Mouse (Mus musculus): Measurements from ENCODE around the gene Nfix. TPM values are rescaled to one million over a fixed set of nuclear protein-coding genes. Genes with fewer than 3 reads are reported as not detected.
A peak's percentile ranks its signal among the peaks of the same experiment; 100 is the strongest.

Nfix gene
- polyA plus RNA-seq, 1 experiment from 2014 or later = 18.4 TPM

DNA sequence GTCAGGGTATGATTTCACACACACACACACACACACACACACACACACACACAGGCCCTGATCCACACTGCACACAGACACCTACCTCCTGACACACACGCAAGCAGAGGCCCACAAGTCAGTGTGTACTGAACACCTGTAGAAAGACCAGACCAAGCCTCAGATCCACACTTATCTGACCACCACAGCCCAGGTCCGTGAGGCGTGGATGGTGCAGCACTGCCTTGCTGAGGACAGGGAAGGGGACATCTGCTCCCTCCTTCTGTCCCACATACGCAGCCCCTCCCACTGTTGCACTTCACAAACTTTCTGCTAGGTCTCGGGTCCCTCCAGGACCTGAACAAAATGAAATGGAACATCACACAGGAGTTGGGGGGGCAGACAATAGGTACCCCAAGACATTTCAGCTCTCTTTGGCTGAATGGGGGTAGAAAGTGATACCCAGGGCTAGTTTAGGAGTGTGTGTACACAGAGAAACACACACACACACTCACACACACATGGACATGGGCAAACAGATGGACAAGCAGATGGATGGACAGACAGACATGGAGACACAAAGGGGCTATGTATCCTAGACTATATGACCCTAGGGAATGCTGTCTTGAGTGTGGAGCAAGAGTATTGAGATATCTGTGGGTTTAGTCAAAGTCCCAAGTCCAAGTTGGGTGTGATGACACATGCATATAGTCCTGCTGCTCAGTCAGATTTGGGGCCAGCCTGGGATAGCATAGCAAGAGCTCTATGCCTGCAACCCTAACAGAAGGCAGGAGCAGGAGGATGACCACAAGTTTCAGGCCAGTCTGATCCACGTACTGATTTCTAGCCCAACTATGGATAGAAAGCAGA lies 47.2 kb downstream of the Nfix start:
- H3K4me2 ChIP-seq (replicated peaks) = no peak overlapping the region
- H3K4me3 ChIP-seq = no peak overlapping the region
- H3K9ac ChIP-seq = no peak overlapping the region
- H3K4me1 ChIP-seq = peaks cover 43% of the 10 kb centered on the region
- no peaks in the 10 kb centered on the region for H3K9me3 ChIP-seq
- H3K36me3 ChIP-seq = 0 out of 2 replicates have a peak, but pooled peaks cover 9% of the 10 kb centered on the region
- no peak overlapping the region for H3K27ac ChIP-seq
- 73% methylated on average over 6 of the region's 6 CpGs for WGBS
- ATAC-seq (ENCODE audit: insufficient number of reproducible peaks, insufficient read depth, low FRiP score, low TSS enrichment) = 0 out of 2 replicates have a peak, but pooled peaks have one; percentile 17
- H3K27me3 ChIP-seq = peaks cover 91% of the 10 kb centered on the region

GRCm38 (mm10) chr8:84749519-84749918 lies 50.6 kb downstream of the Nfix start:
- ATAC-seq (ENCODE audit: insufficient number of reproducible peaks, insufficient read depth, low FRiP score, low TSS enrichment) = no peak

GRCm38 (mm10) chr8:84745032-84745925 lies 54.9 kb downstream of the Nfix start:
- peak overlapping the region; percentile 45 for H3K4me2 ChIP-seq (replicated peaks)
- ATAC-seq (ENCODE audit: insufficient number of reproducible peaks, insufficient read depth, low FRiP score, low TSS enrichment) = no peak

More at GRCm38 (mm10) chr8:84749519-84749918, 50.6 kb downstream of the Nfix start:
- Histone ChIP-seq H3K27ac (peak overlapping the region; percentile 73), H3K4me3 (no peak overlapping the region), H3K4me1 (peaks cover 66% of the 10 kb centered on the region), H3K9me3 (no peaks in the 10 kb centered on the region), H3K4me2 (replicated peaks) (no peak overlapping the region), H3K36me3 (no peaks in the 10 kb centered on the region), H3K27me3 (peaks cover 89% of the 10 kb centered on the region), H3K9ac (no peak overlapping the region)
- WGBS = 63% methylated on average over 16 of the region's 16 CpGs

DNA sequence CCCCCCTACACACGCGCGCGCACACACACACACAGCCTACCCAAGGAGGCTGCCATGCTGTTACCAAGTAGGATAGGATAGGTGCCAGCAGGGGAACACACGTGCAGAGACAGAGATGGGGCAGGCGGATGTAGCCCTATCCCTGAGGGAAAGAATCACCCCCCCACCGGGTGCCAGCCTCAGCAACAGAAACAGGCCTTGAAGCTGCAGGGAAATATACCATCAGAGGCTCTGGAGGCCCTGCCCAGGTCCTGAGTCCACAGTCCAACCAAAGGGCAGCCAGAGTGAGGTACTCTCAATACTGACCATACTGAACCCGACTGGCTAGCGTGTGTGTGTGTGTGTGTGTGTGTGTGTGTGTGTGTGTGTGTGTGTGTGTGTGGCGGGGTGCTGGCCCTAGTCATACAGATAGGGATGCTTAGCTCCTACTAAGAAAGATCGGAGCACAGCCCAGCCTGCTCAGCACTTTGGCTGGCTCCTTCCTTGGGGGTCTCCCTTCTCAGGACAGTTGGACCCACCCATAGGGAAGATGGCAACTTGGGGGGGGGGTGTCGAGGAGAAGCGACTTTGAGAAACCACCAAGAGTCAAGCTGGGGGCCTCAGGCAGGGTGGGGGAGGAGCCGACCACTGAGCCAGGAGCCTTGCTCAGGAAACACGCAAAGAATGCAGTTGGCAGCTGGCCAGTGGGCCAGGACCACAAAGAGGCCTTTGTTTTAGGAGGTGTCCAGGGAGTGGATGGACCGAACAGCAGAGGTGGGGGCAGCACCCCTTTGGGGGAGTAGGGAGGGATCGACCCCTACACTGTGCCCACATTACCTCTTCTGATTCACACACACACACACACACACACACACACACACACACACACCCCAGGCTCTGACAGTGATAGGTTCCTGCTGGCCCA lies 56.4 kb downstream of the Nfix start:
- WGBS = 4% methylated on average over 16 of the region's 17 CpGs
- no peaks in the 10 kb centered on the region for H3K9me3 ChIP-seq
- peak overlapping the region; percentile 99 for H3K27ac ChIP-seq
- H3K4me1 ChIP-seq = peaks cover 89% of the 10 kb centered on the region
- no peak overlapping the region for H3K4me3 ChIP-seq
- H3K9ac ChIP-seq = peak overlapping the region; percentile 42; the same call in 1 of the 2 replicates
- H3K4me2 ChIP-seq (replicated peaks) = peak overlapping the region; percentile 45
- H3K36me3 ChIP-seq = no peaks in the 10 kb centered on the region
- peak; percentile 17; the same call in 1 of the 2 replicates for ATAC-seq (ENCODE audit: insufficient number of reproducible peaks, insufficient read depth, low FRiP score, low TSS enrichment)
- H3K27me3 ChIP-seq = peaks cover 54% of the 10 kb centered on the region

More at GRCm38 (mm10) chr8:84745032-84745925, 54.9 kb downstream of the Nfix start:
- 3% methylated on average over 17 of the region's 17 CpGs for WGBS
- H3K27ac ChIP-seq = peak overlapping the region; percentile 99
- peaks cover 61% of the 10 kb centered on the region for H3K27me3 ChIP-seq
- H3K4me3 ChIP-seq = no peak overlapping the region
- H3K36me3 ChIP-seq = no peaks in the 10 kb centered on the region
- peaks cover 88% of the 10 kb centered on the region for H3K4me1 ChIP-seq
- H3K9me3 ChIP-seq = no peaks in the 10 kb centered on the region
- H3K9ac ChIP-seq = peak overlapping the region; percentile 42

DNA sequence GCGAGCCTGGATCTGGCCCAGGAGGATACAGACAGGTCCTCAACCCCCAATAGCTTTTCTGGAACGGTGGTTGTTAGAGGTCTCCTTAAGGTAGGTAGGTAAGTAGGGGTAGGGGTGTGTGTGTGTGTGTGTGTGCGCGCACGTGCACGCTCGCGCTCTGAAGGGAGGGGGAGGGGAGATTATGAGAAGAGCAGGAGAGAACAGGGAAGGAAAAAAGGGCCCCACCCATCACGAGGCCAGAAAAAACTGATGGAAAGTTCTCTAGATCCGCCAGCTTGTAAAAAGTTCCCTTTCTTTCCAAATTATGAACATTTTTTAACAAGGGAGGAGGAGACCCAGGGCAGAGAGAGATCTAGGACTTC lies 57.1 kb downstream of the Nfix start:
- H3K27me3 ChIP-seq = peaks cover 49% of the 10 kb centered on the region
- WGBS = 2% methylated on average over 10 of the region's 10 CpGs
- peak overlapping the region; percentile 99 for H3K27ac ChIP-seq
- H3K9me3 ChIP-seq = no peaks in the 10 kb centered on the region
- H3K4me2 ChIP-seq (replicated peaks) = peak overlapping the region; percentile 45
- no peak for ATAC-seq (ENCODE audit: insufficient number of reproducible peaks, insufficient read depth, low FRiP score, low TSS enrichment)
- H3K4me3 ChIP-seq = 0 out of 2 replicates have a peak overlapping the region, but pooled peaks have one; percentile 6
- no peaks in the 10 kb centered on the region for H3K36me3 ChIP-seq
- H3K9ac ChIP-seq = no peak overlapping the region
- peaks cover 96% of the 10 kb centered on the region for H3K4me1 ChIP-seq

DNA sequence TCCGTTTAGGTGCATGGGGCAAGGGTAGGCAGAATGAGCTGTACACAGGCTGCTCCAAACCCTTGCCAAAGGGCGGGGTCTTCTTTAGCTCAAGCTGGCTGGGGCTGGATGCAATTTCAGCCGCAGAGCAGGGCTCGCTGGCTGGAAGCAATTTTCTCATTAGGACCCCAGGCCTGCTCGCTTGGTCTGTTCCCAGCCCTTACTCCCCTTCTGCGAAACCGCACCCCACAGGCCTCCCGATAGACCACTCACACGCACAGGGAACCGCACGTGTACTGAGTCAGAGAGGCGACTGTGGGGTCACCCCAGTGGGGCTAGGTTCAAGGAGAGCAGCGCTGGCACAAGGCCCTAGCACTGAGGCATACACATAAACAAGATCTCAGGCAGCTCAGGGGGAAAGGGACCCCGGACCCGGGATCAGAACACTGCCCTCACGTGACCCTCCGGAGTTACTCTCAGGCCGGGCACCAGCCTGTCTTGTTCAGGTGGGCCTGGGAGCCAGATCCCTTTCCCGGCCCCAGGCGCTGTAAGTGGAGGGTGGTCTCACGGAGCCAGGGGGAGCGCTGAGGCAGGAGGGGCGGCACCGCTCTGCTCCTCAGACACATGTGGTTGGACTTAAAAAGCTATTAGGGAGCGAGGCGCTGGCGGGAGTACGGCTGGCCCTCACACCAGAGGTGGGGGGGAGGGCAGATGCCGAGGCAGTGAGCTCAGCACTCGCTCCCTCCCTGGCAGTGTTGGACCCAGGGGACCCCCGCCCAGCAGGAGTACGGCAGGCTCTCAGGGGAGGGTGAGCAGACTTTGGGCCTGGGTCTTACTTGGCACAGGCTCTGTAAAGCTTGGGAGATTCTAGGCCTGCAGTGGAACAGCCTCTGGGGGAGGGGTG lies 57.7 kb downstream of the Nfix start:
- 2% methylated on average over 32 of the region's 32 CpGs for WGBS
- peaks cover 97% of the 10 kb centered on the region for H3K4me1 ChIP-seq
- H3K4me3 ChIP-seq = peak overlapping the region; percentile 6; the same call in 1 of the 2 replicates
- H3K36me3 ChIP-seq = no peaks in the 10 kb centered on the region
- peak; percentile 82 for ATAC-seq (ENCODE audit: insufficient number of reproducible peaks, insufficient read depth, low FRiP score, low TSS enrichment)
- H3K9me3 ChIP-seq = no peaks in the 10 kb centered on the region
- peak overlapping the region; percentile 34; the same call in 1 of the 2 replicates for H3K9ac ChIP-seq
- peak overlapping the region; percentile 45 for H3K4me2 ChIP-seq (replicated peaks)
- H3K27ac ChIP-seq = peak overlapping the region; percentile 99
- H3K27me3 ChIP-seq = peaks cover 43% of the 10 kb centered on the region

DNA sequence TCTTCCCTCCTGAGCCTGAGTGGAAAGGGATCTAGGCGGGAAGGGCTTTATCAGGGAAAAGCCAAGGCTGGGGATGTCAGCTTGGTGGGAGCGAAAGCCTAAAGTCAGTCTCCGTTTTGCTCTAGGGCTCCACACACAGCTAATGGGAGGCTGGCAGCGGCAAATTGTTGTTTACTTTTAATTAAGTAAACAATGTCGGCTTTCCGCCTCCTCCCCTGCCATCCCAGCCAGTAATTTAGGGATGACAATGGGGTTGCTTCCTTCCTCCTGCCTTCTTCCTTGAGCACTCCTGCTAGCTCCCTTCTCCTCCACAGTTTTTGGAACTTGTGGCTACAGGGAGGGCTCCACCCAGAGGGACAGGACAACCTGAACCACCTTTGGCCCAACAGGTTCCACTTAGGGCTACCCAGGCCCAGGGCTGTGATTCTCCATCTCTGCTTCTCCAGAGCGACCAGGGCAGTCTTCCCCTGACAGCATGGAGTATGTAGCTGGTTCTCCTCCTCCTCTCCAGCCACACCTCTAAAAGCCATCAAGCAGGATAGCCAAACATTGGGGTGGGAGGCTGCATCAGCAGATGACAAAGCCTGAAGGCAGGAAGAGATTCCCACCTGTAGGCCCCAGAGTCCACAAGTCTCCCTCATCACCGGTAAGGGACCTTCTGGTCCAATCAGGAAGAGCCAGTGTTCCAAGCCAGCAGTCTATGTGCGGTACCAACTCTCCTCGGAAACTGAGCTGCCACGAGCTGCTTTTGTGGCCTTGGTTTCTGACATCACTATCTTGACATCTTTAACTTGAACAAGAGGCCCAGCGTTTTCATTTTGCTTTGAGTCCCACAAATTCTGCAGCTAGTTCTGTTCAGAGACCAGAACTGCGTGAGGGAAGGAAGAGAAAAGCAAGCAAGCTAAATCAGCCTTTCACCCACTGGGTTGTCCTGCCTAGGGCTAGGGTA lies 59.0 kb downstream of the Nfix start:
- peak overlapping the region; percentile 45 for H3K4me2 ChIP-seq (replicated peaks)
- H3K9ac ChIP-seq = peak overlapping the region; percentile 17; the same call in 1 of the 2 replicates
- ATAC-seq (ENCODE audit: insufficient number of reproducible peaks, insufficient read depth, low FRiP score, low TSS enrichment) = no peak
- peaks cover 40% of the 10 kb centered on the region for H3K27me3 ChIP-seq
- H3K4me3 ChIP-seq = no peak overlapping the region
- H3K27ac ChIP-seq = peak overlapping the region; percentile 99
- peaks cover 90% of the 10 kb centered on the region for H3K4me1 ChIP-seq
- H3K36me3 ChIP-seq = no peaks in the 10 kb centered on the region
- 20% methylated on average over 13 of the region's 13 CpGs for WGBS
- no peaks in the 10 kb centered on the region for H3K9me3 ChIP-seq

DNA sequence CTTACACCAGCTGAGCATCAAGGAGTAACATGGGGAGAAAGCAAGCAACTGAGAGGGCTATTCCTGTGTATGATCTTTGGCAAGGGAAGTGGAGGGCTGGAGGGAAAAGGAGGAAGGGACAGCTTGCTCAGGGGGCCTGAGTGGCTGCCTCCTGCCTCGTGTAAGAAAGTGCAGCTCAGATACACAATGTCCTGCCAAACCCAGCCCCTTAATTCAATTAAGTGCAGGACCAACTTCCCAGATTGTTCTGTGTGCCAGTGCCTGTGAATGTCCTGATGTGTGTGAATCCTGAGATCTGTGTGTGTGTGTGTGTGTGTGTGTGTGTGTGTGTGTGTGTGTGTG lies 60.8 kb downstream of the Nfix start:
- no peaks in the 10 kb centered on the region for H3K36me3 ChIP-seq
- H3K4me2 ChIP-seq (replicated peaks) = no peak overlapping the region
- ATAC-seq (ENCODE audit: insufficient number of reproducible peaks, insufficient read depth, low FRiP score, low TSS enrichment) = no peak
- 6% methylated on average over 1 of the region's 1 CpGs for WGBS
- no peaks in the 10 kb centered on the region for H3K9me3 ChIP-seq
- peaks cover 83% of the 10 kb centered on the region for H3K4me1 ChIP-seq
- H3K4me3 ChIP-seq = no peak overlapping the region
- no peak overlapping the region for H3K9ac ChIP-seq
- peak overlapping the region; percentile 99 for H3K27ac ChIP-seq
- peaks cover 36% of the 10 kb centered on the region for H3K27me3 ChIP-seq

- H3K9ac ChIP-seq = peak overlapping the region; percentile 42
- H3K4me1 ChIP-seq = peaks cover 83% of the 10 kb centered on the region
These were observed 61.3 kb downstream of the Nfix start for GRCm38 (mm10) chr8:84738715-84739400.

More at GRCm38 (mm10) chr8:84738715-84739400, 61.3 kb downstream of the Nfix start:
- no peaks in the 10 kb centered on the region for H3K36me3 ChIP-seq
- H3K4me3 ChIP-seq = no peak overlapping the region
- peak overlapping the region; percentile 99 for H3K27ac ChIP-seq
- no peak for ATAC-seq (ENCODE audit: insufficient number of reproducible peaks, insufficient read depth, low FRiP score, low TSS enrichment)
- no peak overlapping the region for H3K4me2 ChIP-seq (replicated peaks)
- peaks cover 39% of the 10 kb centered on the region for H3K27me3 ChIP-seq
- 29% methylated on average over 10 of the region's 10 CpGs for WGBS
- H3K9me3 ChIP-seq = no peaks in the 10 kb centered on the region
